Mouse (Mus musculus) MEL (cell line): Measurements from ENCODE around the gene Ankar. TPM values are rescaled to one million over a fixed set of nuclear protein-coding genes. Genes with fewer than 3 reads are reported as not detected.
A peak's percentile ranks its signal among the peaks of the same experiment; 100 is the strongest.

Experiments used
- DNase-seq: peaks from one replicate; pipeline ENCODE4 v3.0.0; 2011; ENCODE audit warnings: low read depth, low spot score
- H3K27ac ChIP-seq: 2 replicates; pipeline ENCODE4 v1.5.1; 2012; ENCODE audit warnings: low read depth, mild to moderate bottlenecking, control low read depth, low read length, moderate library complexity; ENCODE audit not compliant: control insufficient read depth
- H3K27me3 ChIP-seq, 2 experiments: fragments of 150-350 bp in 1 of 2; sonication (generic) in 1 of 2; 2 replicates each; pipeline ENCODE4 v1.6.1; 2012; ENCODE audit warnings: low read length in 2 of 2, mild to moderate bottlenecking in 2 of 2, improper control_type of control experiment in 1 of 2, moderate library complexity in 1 of 2; ENCODE audit not compliant: insufficient read depth in 2 of 2, control insufficient read depth in 1 of 2
- H3K36me3 ChIP-seq, 2 experiments: 2 replicates each; pipeline ENCODE4 v1.6.1; 2012 to 2014; ENCODE audit warnings: low read length in 2 of 2, improper control_type of control experiment in 1 of 2, inconsistent platforms in 1 of 2, mild to moderate bottlenecking in 1 of 2; ENCODE audit not compliant: insufficient read depth in 2 of 2, control insufficient read depth in 1 of 2
- H3K4me1 ChIP-seq, 2 experiments: fragments of 150-350 bp in 1 of 2; sonication (generic) in 1 of 2; 2 replicates each; pipeline ENCODE4 v1.6.1; 2012; ENCODE audit warnings: low read length in 2 of 2, improper control_type of control experiment in 1 of 2, mild to moderate bottlenecking in 1 of 2; ENCODE audit not compliant: insufficient read depth in 2 of 2, control insufficient read depth in 1 of 2
- H3K4me3 ChIP-seq, 2 experiments: fragments of 150-350 bp in 1 of 2; sonication (generic) in 1 of 2; 2 replicates each; pipeline ENCODE4 v1.5.1; 2012; ENCODE audit warnings: low read depth in 2 of 2, low read length in 2 of 2, mild to moderate bottlenecking in 2 of 2, moderate library complexity in 2 of 2, control low read depth in 1 of 2, improper control_type of control experiment in 1 of 2; ENCODE audit not compliant: control insufficient read depth in 1 of 2, insufficient read depth in 1 of 2
- H3K79me2 ChIP-seq: 2 replicates; pipeline ENCODE4 v1.6.1; 2012; ENCODE audit warnings: mild to moderate bottlenecking, low read length, moderate library complexity; ENCODE audit not compliant: control insufficient read depth, poor library complexity, insufficient read depth
- H3K9ac ChIP-seq: 2 replicates; pipeline ENCODE4 v1.6.1; 2012; ENCODE audit warnings: low read depth, mild to moderate bottlenecking, control low read depth, low read length, moderate library complexity; ENCODE audit not compliant: control insufficient read depth, poor library complexity, severe bottlenecking
- H3K9me3 ChIP-seq: fragments of 150-350 bp; sonication (generic); replicated peaks from 2 replicates; pipeline ENCODE4 v1.6.1; 2012; ENCODE audit warnings: mild to moderate bottlenecking, low read length, improper control_type of control experiment, moderate library complexity; ENCODE audit not compliant: insufficient read depth
- BHLHE40 ChIP-seq: IDR thresholded peaks from 2 replicates; pipeline ENCODE4 v1.6.1; 2012; ENCODE audit warnings: low read depth, mild to moderate bottlenecking, inconsistent platforms, low read length, improper control_type of control experiment, borderline replicate concordance
- CTCF ChIP-seq, 3 experiments: IDR thresholded peaks in 2 of 3; conservative IDR thresholded peaks in 1 of 3; 2 replicates each; pipeline ENCODE4 v1.5.1; 2011 to 2012; ENCODE audit warnings: low read length in 3 of 3, low read depth in 2 of 3, mild to moderate bottlenecking in 2 of 3, improper control_type of control experiment in 1 of 3, inconsistent platforms in 1 of 3, mixed read lengths in 1 of 3, moderate library complexity in 1 of 3; ENCODE audit not compliant: control insufficient read depth in 1 of 3, insufficient read depth in 1 of 3, poor library complexity in 1 of 3, severe bottlenecking in 1 of 3
- E2F4 ChIP-seq: IDR thresholded peaks from 2 replicates; pipeline ENCODE4 v1.6.1; 2011; ENCODE audit warnings: low read depth, low read length, improper control_type of control experiment, borderline replicate concordance
- EP300 ChIP-seq, 2 experiments: IDR thresholded peaks; 2 replicates each; pipeline ENCODE4 v1.6.1; 2011; ENCODE audit warnings: improper control_type of control experiment in 2 of 2, low read length in 2 of 2, low read depth in 1 of 2, mild to moderate bottlenecking in 1 of 2
- GABPA ChIP-seq: IDR thresholded peaks from 2 replicates; pipeline ENCODE4 v1.6.1; 2012; ENCODE audit warnings: low read depth, mild to moderate bottlenecking, inconsistent platforms, low read length, improper control_type of control experiment, moderate library complexity
- KAT2A ChIP-seq: conservative IDR thresholded peaks from 2 replicates; pipeline ENCODE4 v1.6.1; 2012; ENCODE audit warnings: low read depth, low read length, improper control_type of control experiment, inconsistent platforms
- MYB ChIP-seq: IDR thresholded peaks from 2 replicates; pipeline ENCODE4 v1.6.1; 2011; ENCODE audit warnings: mild to moderate bottlenecking, low read depth, low read length, improper control_type of control experiment
- NRF1 ChIP-seq: IDR thresholded peaks from 2 replicates; pipeline ENCODE4 v1.6.1; 2014; ENCODE audit warnings: low read depth, mild to moderate bottlenecking, inconsistent platforms, low read length, improper control_type of control experiment, moderate library complexity; ENCODE audit not compliant: poor library complexity, insufficient read depth, severe bottlenecking
- POLR2A ChIP-seq, 2 experiments: IDR thresholded peaks; 2 replicates each; pipeline ENCODE4 v1.6.1; 2011 to 2012; ENCODE audit warnings: low read length in 2 of 2, mild to moderate bottlenecking in 2 of 2, control low read depth in 1 of 2, improper control_type of control experiment in 1 of 2, low read depth in 1 of 2, moderate library complexity in 1 of 2; ENCODE audit not compliant: control insufficient read depth in 1 of 2, insufficient read depth in 1 of 2, poor library complexity in 1 of 2
- RAD21 ChIP-seq: IDR thresholded peaks from 2 replicates; pipeline ENCODE4 v1.6.1; 2011; ENCODE audit warnings: mild to moderate bottlenecking, low read depth, low read length, improper control_type of control experiment
- SIN3A ChIP-seq: IDR thresholded peaks from 2 replicates; pipeline ENCODE4 v1.6.1; 2012; ENCODE audit warnings: low read length, improper control_type of control experiment, inconsistent platforms
- SMC3 ChIP-seq: IDR thresholded peaks from 2 replicates; pipeline ENCODE4 v1.6.1; 2011; ENCODE audit warnings: low read depth, low read length, improper control_type of control experiment
- TBP ChIP-seq: IDR thresholded peaks from 2 replicates; pipeline ENCODE4 v1.8.0; 2011; ENCODE audit warnings: low read depth, low read length, improper control_type of control experiment
- TCF12 ChIP-seq: IDR thresholded peaks from 2 replicates; pipeline ENCODE4 v1.6.1; 2014; ENCODE audit warnings: low read depth, mild to moderate bottlenecking, inconsistent platforms, low read length, improper control_type of control experiment, moderate library complexity
- USF2 ChIP-seq, 2 experiments: IDR thresholded peaks; 2 replicates each; pipeline ENCODE4 v1.6.1; 2011 to 2012; ENCODE audit warnings: improper control_type of control experiment in 2 of 2, low read length in 2 of 2, borderline replicate concordance in 1 of 2, inconsistent platforms in 1 of 2, low read depth in 1 of 2, mild to moderate bottlenecking in 1 of 2; ENCODE audit not compliant: insufficient read depth in 1 of 2
- ZC3H11A ChIP-seq: IDR thresholded peaks from 2 replicates; pipeline ENCODE4 v1.6.1; 2012; ENCODE audit warnings: low read depth, mild to moderate bottlenecking, inconsistent platforms, low read length, improper control_type of control experiment
- ZMIZ1 ChIP-seq: IDR thresholded peaks from 2 replicates; pipeline ENCODE4 v1.6.1; 2012; ENCODE audit warnings: low read depth, mild to moderate bottlenecking, inconsistent platforms, low read length, improper control_type of control experiment, moderate library complexity
- polyA plus RNA-seq, 2 experiments: library from polyadenylated mRNA; stranded (reverse) in 1 of 2; unstranded in 1 of 2; fragments of >175 nt in 1 of 2; fragments of >200 nt in 1 of 2; gene quantifications; 2 replicates each; pipeline versions ENCODE4 v1.2.1 to v1.2.4; 2012; ENCODE audit warnings: low replicate concordance in 2 of 2, low read depth in 1 of 2; ENCODE audit not compliant: insufficient read length in 2 of 2, insufficient read depth in 1 of 2, missing spikeins in 1 of 2
- total RNA-seq: library from RNA; depleted of rRNA; stranded (reverse); fragments of 300-350 nt; gene quantifications from 2 replicates; pipeline ENCODE4 v1.2.3, GENCODE M21; 2012

The Ankar gene
- total and polyA plus RNA-seq, 3 experiments, result not detected

GRCm38 (mm10) chr1:72718846-72719245, 18.5 kb upstream of the Ankar start:
- Histone ChIP-seq H3K36me3 (peaks cover 3 to 5% of the 10 kb centered on the region in 2 experiments), H3K9ac (no peak overlapping the region), H3K79me2 (0 out of 2 replicates have a peak, but pooled peaks cover 1% of the 10 kb centered on the region), H3K9me3 (no peaks in the 10 kb centered on the region), H3K27ac (no peak overlapping the region), H3K27me3 (no peaks in the 10 kb centered on the region), H3K4me1 (no peaks in the 10 kb centered on the region; a peak in 1 of 4 replicates), H3K4me3 (no peak overlapping the region)
- TF ChIP-seq SIN3A (0 out of 2 replicates have a peak, but pooled peaks have one; percentile 17), CTCF (IDR thresholded peaks at IDR 0.05 in 2 of 3, conservative IDR thresholded peaks at IDR 0.05 in 1 of 3; ENCODE audit: control insufficient read depth in 1 of 3, insufficient read depth in 1 of 3, low read depth in 2 of 3, low read length in 3 of 3, poor library complexity in 1 of 3, severe bottlenecking in 1 of 3) (peak; percentile 83 to 89 (median 89)), RAD21 (peak; percentile 65), TCF12 (0 out of 2 replicates have a peak, but pooled peaks have one; percentile 23), SMC3 (peak; percentile 89), EP300 (IDR thresholded peaks at IDR 0.05; ENCODE audit: low read depth in 1 of 2, low read length in 2 of 2) (no peak), BHLHE40 (no peak), ZC3H11A (peak; percentile 23; the same call in 1 of the 2 replicates)
- peak; percentile 85 for DNase-seq

DNA sequence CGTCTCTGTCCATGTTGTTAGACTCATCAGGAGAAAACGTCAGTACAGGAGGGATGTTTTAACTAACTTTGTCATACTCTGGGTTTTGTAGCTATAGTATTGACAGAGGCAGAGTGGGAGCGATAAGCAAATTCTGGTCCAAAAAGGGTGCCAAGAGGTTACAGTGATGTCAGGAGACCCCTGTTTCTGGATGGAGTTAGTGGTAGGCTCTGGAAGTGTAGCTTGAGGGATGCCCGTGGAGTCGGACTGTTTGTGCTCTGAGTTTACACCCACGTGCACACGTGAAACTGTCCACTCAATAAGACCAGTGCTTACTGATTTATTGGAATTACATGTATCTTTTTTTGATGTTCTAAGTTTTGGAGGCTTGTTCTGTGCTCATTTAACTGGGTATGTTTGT, 17.2 kb upstream of the Ankar start:
- Histone ChIP-seq H3K27me3 (no peaks in the 10 kb centered on the region), H3K4me3 (no peak overlapping the region), H3K36me3 (peaks cover 10 to 17% of the 10 kb centered on the region in 2 experiments), H3K9ac (no peak overlapping the region), H3K27ac (no peak overlapping the region), H3K79me2 (peaks cover 8% of the 10 kb centered on the region), H3K9me3 (no peaks in the 10 kb centered on the region), H3K4me1 (peaks cover 0 to 7% of the 10 kb centered on the region in 2 experiments; a peak in 3 of 4 replicates)
- no peak for TF ChIP-seq KAT2A
- TF ChIP-seq E2F4, result no peak
- no peak for TF ChIP-seq SIN3A
- TF ChIP-seq POLR2A (IDR thresholded peaks at IDR 0.05; ENCODE audit: control insufficient read depth in 1 of 2, insufficient read depth in 1 of 2, low read depth in 1 of 2, low read length in 2 of 2, poor library complexity in 1 of 2), result no peak
- no peak for TF ChIP-seq SMC3
- no peak for TF ChIP-seq TBP
- no peak for TF ChIP-seq GABPA
- no peak for TF ChIP-seq USF2 (IDR thresholded peaks at IDR 0.05; ENCODE audit: borderline replicate concordance in 1 of 2, insufficient read depth in 1 of 2, low read depth in 1 of 2, low read length in 2 of 2)
- no peak for TF ChIP-seq NRF1
- TF ChIP-seq RAD21, result no peak
- TF ChIP-seq ZMIZ1, result no peak
- no peak for TF ChIP-seq MYB
- DNase-seq, result no peak
